Mouse (Mus musculus): ENCODE data around the gene Itpr3.
A peak's percentile ranks its signal among the peaks of the same experiment; 100 is the strongest.

Gene Itpr3

DNA sequence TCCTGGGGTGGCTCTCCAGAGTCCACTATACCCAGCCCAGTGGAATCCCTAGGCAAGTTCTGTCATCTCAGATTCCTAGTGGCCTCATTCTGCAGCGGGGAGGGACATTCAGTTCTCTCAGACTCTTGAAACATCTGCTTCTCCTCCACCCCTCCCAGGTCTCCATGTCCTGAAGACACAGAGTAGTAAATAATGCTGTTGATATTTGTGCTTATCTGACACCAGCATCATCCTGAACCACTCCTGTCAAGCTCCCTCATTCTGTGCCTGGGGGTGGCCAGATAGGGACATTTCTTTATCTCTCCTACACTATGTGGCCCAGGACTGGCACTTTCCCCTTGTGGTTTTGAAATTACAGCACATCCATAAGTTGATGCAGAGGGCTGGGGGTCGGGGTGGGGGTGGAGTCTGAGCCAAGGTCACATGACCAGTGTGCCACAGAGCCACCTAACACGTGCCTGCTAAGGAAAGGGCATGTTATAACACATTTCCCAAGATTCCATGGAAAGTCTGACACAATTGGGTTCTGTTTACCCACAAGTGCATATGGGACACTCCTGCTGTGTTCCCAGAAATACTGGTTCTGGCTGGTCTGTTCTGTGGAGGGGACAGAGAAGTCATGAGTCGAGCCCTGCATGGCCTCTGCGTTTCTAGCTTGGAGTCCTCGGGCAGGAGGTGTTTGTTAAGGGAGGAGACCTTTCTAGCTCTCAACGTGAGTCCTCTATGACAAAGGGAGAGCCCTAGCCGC is 96.0 kb downstream of the Itpr3 start:
- no peak for DNase-seq

DNA sequence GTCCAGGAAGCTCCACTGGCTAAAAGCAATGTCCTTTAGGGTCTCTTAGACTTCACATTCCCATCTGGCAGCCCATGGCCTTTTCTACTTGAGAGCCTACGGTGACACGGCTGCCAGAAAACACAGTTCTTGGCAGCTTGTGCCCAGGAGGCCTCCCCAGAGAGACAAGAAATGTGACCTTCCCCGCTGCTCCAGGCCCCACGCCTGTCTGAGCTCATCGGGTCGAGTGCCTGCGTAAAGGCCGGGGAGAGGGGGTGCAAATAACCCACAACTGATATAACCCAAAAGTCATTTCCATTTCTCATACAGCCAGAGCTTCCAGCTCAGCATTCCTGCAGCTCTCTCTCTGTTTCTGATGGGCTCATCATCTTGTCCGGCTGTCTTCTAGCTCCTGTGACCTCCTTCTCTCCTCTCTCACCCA is 96.7 kb downstream of the Itpr3 start:
- no peak for DNase-seq

DNA sequence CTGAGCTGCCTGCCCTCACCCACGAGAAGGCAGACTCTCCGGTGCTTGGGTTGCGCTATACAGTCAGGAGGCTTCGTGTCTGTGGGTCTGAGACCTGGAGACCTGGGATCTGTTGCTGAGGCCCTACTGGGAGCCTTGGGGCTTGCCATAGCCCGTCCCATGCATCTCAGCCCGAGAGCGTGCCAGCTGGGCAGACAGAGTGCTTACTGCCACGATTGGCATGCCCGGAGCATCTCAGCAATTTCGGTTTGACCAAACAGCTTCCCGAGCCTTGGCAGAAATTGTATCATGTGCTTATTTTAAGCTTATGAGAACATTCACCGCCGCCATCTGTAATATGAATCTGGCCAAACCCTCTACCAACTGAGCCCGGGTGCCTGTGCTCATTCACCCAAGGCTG is 97.2 kb downstream of the Itpr3 start:
- no peak for DNase-seq

DNA sequence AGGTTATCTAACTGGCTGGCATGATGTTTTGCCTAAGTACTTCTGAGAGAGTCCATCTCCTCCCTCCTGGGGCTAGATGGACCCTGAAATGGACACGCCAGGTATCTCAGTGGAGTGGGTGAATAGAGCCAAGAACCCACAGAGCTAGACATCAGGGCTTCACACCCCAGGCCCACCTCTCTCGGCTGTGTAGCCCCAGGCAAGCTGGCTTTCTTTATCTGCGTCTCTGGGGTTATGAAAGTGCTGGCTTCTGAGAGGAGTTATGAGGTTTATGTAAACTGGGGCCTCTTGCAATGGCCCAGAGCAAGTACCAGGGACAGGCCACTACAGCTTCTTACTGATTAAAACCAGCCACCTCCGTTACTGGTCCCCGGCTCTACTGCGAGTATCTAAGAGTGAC is 97.8 kb downstream of the Itpr3 start:
- DNase-seq = no peak

DNA sequence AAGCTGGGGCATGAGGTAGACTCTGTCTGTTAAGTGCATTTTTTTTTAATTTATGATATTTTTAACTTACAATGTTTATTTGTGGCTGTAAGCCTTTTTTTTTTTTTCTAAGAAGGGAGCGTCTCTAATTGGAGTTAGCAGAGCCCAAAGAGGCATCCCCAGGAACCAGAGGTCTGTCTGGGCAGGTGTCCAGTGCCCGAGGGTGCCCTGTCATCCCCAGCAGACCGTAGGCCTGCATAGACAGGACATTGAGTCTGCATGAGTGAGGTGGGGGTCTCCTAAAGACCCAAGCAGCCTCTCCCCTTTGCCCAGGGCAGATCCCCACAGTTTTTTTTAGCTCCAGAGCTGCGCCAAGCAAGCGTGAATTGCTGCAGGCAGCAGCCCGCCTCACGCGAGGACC is 98.6 kb downstream of the Itpr3 start:
- no peak for DNase-seq

DNA sequence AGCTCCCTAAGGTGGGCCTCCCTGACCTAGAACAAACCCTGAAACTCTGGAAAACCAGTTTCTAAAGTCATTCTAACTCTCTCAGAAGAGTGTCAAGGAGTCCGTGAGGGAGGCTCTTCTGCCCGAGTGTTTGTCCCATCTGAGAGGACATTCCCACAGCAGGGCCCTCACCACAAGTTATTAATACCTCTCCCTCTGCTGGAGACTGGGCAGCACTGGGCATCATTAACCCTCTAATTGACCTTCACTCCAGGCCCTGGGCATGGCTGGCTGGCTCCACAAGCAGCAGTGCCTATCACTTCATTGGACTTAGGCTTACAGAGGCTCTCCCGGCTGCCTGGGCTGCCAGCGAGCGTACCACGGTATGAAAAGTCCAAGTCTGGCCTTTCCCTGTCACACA is 101.3 kb downstream of the Itpr3 start:
- DNase-seq = no peak

DNA sequence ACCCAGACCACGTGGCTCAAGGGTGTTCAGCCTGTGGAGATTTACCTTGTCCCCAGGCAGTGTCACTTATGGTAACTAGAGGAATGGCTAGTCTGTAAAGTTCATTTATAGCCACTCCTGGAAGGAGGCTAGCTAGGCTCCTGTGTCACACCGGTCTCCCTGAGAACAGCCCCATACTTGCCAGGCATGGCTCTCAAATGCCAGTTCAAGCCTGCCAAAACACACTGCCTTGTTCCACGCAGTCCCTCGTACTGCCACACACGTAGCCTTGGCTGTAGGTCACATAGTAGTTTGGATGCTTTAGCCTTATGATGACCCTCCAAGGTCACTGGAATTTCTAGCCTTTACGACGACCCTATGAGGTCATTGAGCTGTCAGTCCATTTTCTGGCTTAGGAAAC is 102.1 kb downstream of the Itpr3 start:
- no peak for DNase-seq

DNA sequence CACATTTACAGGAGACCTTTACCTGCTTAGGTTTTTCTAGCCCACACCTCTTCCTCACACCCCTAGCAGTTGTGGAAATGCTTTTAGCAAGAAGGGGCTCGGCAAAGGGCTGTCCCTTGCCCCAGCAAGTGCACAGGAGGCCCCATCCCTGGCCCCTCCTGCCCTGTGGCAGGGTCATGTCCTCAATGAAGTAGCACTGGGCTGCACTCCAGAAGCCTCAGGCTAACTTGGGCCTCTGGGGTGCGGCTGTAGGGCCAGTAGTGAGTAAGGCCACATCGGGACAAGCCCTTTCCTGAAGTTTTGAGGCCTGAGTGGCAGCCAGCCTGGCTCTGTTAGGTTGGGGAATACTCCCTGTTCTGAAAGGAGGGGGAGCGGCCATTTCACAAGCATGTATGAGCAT is 103.8 kb downstream of the Itpr3 start:
- no peak for DNase-seq

DNA sequence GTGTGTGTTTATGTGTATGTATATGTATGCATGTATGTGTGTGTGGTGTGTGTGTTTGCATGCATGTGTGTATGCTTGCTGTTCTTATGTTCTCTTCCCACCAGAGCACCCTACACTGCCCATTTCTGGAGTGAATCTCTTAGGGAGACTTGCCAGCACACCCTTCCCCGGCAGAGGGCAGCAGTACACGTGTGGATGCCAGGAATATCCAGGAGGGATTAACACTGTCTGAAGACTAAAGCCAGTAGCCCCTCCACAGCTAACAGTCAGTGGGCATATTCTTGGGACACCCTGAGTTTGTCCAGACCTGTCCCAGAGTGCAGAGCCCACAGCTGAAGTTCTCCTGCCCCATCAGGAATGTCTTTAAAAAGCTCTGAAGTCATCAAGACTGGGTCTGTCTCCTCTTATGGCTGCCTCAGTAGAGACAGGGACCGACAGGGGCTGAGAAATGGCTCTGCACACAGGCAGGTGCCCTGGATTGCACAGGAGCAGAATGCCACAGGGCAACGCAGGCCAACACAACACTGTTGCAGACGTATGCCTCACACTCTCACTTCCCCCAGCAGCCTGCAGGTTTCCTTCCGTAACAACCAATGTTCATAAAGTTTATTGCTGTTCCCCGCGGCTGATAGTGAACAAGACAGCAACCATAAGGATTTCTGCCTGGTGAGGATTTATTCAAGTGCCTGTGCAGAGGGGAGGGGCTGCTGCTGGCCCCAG is 108.1 kb downstream of the Itpr3 start:
- peak; percentile 50 for DNase-seq

DNA sequence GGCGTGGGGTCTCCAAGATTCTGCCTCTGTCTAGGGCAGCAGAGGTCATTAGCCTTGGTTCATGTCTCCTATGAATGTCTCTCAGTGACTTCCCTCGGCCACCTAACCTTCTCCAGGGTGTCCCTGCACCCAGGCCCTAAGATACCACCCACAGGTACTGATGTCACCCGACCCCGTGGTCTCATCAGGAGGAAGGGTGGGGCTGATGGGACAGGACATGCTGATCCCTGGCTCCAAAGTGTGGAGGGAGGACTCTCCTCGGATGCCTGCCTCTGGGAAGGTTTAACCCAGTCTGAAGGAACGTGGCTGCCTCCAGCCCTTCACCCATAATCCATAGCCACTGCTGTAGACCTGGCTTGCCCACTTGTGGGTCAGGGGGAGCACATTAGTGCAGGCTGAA is 109.8 kb downstream of the Itpr3 start:
- DNase-seq = no peak

DNA sequence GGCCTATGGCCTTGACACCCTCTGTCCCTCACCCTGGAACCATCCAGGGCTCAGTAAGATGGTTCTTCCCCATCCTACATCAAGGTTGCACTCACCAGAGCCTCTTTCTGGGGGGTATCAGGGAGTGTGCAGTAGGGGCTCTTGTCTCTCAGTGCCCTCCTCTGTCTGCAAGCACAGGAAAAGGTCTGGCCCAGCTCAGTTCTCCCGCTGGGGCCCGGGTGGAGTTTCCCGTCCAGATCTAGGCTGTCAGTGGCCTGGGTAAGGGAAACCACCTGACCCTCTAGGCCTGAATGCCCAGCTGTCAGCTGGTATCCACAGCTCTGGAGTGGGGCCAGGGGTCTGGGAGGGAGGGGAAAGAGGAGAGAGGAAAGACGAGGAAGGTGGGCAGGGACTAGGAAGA is 110.4 kb downstream of the Itpr3 start, which contains the start of gene Ip6k3:
Gene Ip6k3, minus strand, starts transcription at position 251 of the 400 bp plus-strand sequence.
- DNase-seq = no peak

DNA sequence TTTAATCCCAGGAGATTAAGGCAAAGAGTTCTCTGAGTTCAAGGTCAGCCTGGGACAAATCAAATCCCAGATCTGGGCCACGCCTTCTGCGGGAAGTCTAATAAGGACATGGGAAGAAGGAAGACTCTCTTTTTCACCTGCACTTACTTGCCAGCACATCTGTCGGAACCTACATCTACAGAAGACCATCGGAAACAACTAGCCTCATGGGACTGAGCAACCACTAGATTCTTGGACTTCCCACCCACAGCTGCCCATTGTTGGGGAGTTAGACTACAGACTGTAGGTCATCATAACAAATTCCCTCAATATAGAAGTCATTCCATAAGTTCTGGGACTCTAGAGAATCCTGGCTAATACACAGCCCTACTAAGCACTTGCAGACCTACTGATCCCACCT is 111.5 kb downstream of the Itpr3 start:
- no peak for DNase-seq

DNA sequence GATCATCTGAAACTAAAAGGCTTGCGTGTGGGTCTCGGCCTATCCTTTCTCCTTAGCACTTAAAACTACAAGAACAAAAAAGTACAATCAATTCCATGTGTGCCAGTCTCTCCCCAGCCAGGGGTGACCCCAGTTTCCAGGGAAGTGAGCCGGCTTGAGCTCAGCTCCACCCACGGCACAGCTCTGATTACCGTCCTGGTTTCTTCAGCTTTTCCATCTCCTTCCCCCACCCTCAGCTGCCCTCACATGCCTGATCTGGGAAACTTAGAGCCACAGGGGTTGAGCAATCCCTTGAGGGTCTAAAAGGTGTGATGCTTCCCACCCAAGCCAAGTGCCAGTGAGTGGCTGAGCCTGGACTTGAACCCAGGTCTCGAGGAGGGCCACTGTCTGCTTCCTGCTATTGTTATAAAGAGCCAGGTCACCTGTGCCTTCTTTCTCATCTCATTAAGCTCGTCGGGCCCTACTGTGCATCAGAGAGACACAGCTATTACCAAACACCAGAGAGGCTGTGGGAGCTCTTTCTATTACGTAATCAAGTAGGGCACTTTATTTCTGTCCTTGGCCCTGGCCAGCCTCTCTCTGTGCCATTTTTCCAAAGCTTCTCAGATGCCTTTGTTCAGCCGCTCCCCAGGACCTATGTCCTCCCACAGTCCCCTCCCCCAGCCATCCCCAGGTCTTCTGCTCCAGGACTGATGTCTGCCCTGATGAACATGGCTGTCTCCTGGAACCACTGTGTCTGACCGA is 113.0 kb downstream of the Itpr3 start:
- no peak for DNase-seq

DNA sequence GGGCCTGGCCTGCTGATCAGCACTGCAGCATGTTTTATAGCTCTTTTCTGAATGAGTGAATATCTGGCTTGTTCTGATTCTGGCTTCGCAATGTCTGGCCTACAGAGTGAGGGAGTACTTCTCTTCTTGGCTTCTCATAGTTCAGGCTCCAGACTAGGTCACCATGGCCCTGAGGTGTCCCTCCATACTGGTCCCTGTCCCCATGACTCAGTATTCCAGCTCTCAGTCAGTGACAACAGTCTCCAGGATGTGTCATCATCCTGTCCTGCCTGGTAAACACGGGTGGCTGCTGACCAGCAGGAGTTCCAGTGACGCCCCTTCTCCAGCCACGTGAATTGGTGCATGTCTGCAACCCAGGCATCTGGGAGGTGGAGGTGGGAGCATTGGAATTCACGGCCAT is 114.0 kb downstream of the Itpr3 start:
- no peak for DNase-seq

Data from kidney, postnatal 14 days (tissue).